Mouse (Mus musculus): Measurements from ENCODE around the gene Strc. TPM values are rescaled to one million over a fixed set of nuclear protein-coding genes. Genes with fewer than 3 reads are reported as not detected.
"Not testable (repeated sequence)": the region's sequence is repeated elsewhere in the genome, so short reads cannot be mapped to it uniquely, and the experiment has no call there.

Gene Strc
- polyA plus RNA-seq (2015; fragmentation: Nextera tagmentation; extraction: Ambion mirVana): not detected in 2 replicates

- ATAC-seq (ENCODE audit: insufficient number of reproducible peaks, insufficient read depth, low FRiP score, low TSS enrichment, low read depth); H3K9ac ChIP-seq; H3K27me3 ChIP-seq; H3K27ac ChIP-seq; H3K4me1 ChIP-seq; H3K36me3 ChIP-seq; H3K4me2 ChIP-seq; H3K9me3 ChIP-seq; H3K4me3 ChIP-seq: not testable (repeated sequence)
- 93% methylated on average over 17 of the region's 17 CpGs for WGBS
Observed at GRCm38 (mm10) chr2:121386961-121387575, at the start of gene Strc. Gene Strc (minus strand): TSS chr2:121387168.

GRCm38 (mm10) chr2:121434854-121435253 is 47.9 kb upstream of the Strc start:
- H3K9ac ChIP-seq: no peak overlapping the region
- H3K4me1 ChIP-seq: no peaks in the 10 kb centered on the region
- WGBS: 98% methylated on average over 1 of the region's 1 CpGs
- no peaks in the 10 kb centered on the region for H3K27me3 ChIP-seq
- H3K36me3 ChIP-seq: peaks cover 98% of the 10 kb centered on the region
- H3K27ac ChIP-seq: no peak overlapping the region
- ATAC-seq (ENCODE audit: insufficient number of reproducible peaks, insufficient read depth, low FRiP score, low TSS enrichment, low read depth): no peak
- no peak overlapping the region for H3K4me2 ChIP-seq
- H3K4me3 ChIP-seq: no peak overlapping the region
- H3K9me3 ChIP-seq: no peaks in the 10 kb centered on the region

- H3K27me3 ChIP-seq: no peaks in the 10 kb centered on the region
- H3K27ac ChIP-seq: no peak overlapping the region
- no peak overlapping the region for H3K9ac ChIP-seq
- H3K4me3 ChIP-seq: no peak overlapping the region
- H3K4me2 ChIP-seq: no peak overlapping the region
- H3K4me1 ChIP-seq: no peaks in the 10 kb centered on the region
- whole genome bisulfite sequencing: 88% methylated on average over 2 of the region's 2 CpGs
- no peak for ATAC-seq (ENCODE audit: insufficient number of reproducible peaks, insufficient read depth, low FRiP score, low TSS enrichment, low read depth)
- H3K36me3 ChIP-seq: peaks cover 96% of the 10 kb centered on the region
- H3K9me3 ChIP-seq: no peaks in the 10 kb centered on the region
Observed at GRCm38 (mm10) chr2:121425890-121426289, 38.9 kb upstream of the Strc start.

- H3K4me2 ChIP-seq: no peak overlapping the region
- H3K36me3 ChIP-seq: peaks cover 87% of the 10 kb centered on the region
- H3K4me1 ChIP-seq: 0 out of 2 replicates have a peak, but pooled peaks cover 3% of the 10 kb centered on the region
- WGBS: 92% methylated on average over 2 of the region's 2 CpGs
- H3K27me3 ChIP-seq: no peaks in the 10 kb centered on the region
- no peak overlapping the region for H3K9ac ChIP-seq
- H3K27ac ChIP-seq: no peak overlapping the region
- no peaks in the 10 kb centered on the region for H3K9me3 ChIP-seq
- H3K4me3 ChIP-seq: no peak overlapping the region
- no peak for ATAC-seq (ENCODE audit: insufficient number of reproducible peaks, insufficient read depth, low FRiP score, low TSS enrichment, low read depth)
Observed at GRCm38 (mm10) chr2:121423166-121423565, 36.2 kb upstream of the Strc start.

GRCm38 (mm10) chr2:121418476-121418875 is 31.5 kb upstream of the Strc start:
- peaks cover 24% of the 10 kb centered on the region for H3K4me1 ChIP-seq
- H3K9ac ChIP-seq: no peak overlapping the region
- ATAC-seq (ENCODE audit: insufficient number of reproducible peaks, insufficient read depth, low FRiP score, low TSS enrichment, low read depth): no peak
- no peaks in the 10 kb centered on the region for H3K9me3 ChIP-seq
- WGBS: 92% methylated on average over 3 of the region's 3 CpGs
- no peaks in the 10 kb centered on the region for H3K27me3 ChIP-seq
- no peak overlapping the region for H3K4me3 ChIP-seq
- no peak overlapping the region for H3K27ac ChIP-seq
- no peak overlapping the region for H3K4me2 ChIP-seq
- H3K36me3 ChIP-seq: peaks cover 54% of the 10 kb centered on the region

GRCm38 (mm10) chr2:121416356-121416755 is 29.4 kb upstream of the Strc start:
- peaks cover 35% of the 10 kb centered on the region for H3K36me3 ChIP-seq
- 92% methylated on average over 6 of the region's 6 CpGs for WGBS
- H3K27me3 ChIP-seq: no peaks in the 10 kb centered on the region
- ATAC-seq (ENCODE audit: insufficient number of reproducible peaks, insufficient read depth, low FRiP score, low TSS enrichment, low read depth): no peak
- no peaks in the 10 kb centered on the region for H3K9me3 ChIP-seq
- H3K27ac ChIP-seq: no peak overlapping the region
- no peak overlapping the region for H3K9ac ChIP-seq
- peak overlapping the region; percentile 73; the same call in 1 of the 2 replicates for H3K4me3 ChIP-seq
- H3K4me2 ChIP-seq: peak overlapping the region; percentile 68
- H3K4me1 ChIP-seq: peaks cover 24% of the 10 kb centered on the region

- Histone ChIP-seq H3K9me3 (no peaks in the 10 kb centered on the region), H3K27ac (no peak overlapping the region), H3K27me3 (no peaks in the 10 kb centered on the region), H3K36me3 (peaks cover 30% of the 10 kb centered on the region), H3K9ac (peak overlapping the region; percentile 62), H3K4me3 (peak overlapping the region; percentile 73), H3K4me2 (peak overlapping the region; percentile 68), H3K4me1 (peaks cover 24% of the 10 kb centered on the region)
- 73% methylated on average over 3 of the region's 3 CpGs for WGBS
- no peak for ATAC-seq (ENCODE audit: insufficient number of reproducible peaks, insufficient read depth, low FRiP score, low TSS enrichment, low read depth)
Observed at GRCm38 (mm10) chr2:121415591-121415990, 28.6 kb upstream of the Strc start.

- Histone ChIP-seq H3K9me3 (no peaks in the 10 kb centered on the region), H3K4me1 (peaks cover 24% of the 10 kb centered on the region), H3K9ac (peak overlapping the region; percentile 62), H3K36me3 (peaks cover 26% of the 10 kb centered on the region), H3K4me3 (peak overlapping the region; percentile 73), H3K4me2 (peak overlapping the region; percentile 68), H3K27me3 (no peaks in the 10 kb centered on the region), H3K27ac (no peak overlapping the region)
- 57% methylated on average over 3 of the region's 3 CpGs for WGBS
- no peak for ATAC-seq (ENCODE audit: insufficient number of reproducible peaks, insufficient read depth, low FRiP score, low TSS enrichment, low read depth)
Observed at GRCm38 (mm10) chr2:121415103-121415502, 28.1 kb upstream of the Strc start.

GRCm38 (mm10) chr2:121414139-121414685 is 27.2 kb upstream of the Strc start:
- Histone ChIP-seq H3K4me3 (peak overlapping the region; percentile 73), H3K4me1 (peaks cover 24% of the 10 kb centered on the region), H3K9ac (peak overlapping the region; percentile 98), H3K9me3 (no peaks in the 10 kb centered on the region), H3K27ac (peak overlapping the region; percentile 95), H3K4me2 (peak overlapping the region; percentile 68), H3K27me3 (no peaks in the 10 kb centered on the region), H3K36me3 (peaks cover 21% of the 10 kb centered on the region)
- under 1% methylated on average over 32 of the region's 32 CpGs for WGBS
- ATAC-seq (ENCODE audit: insufficient number of reproducible peaks, insufficient read depth, low FRiP score, low TSS enrichment, low read depth): peak; percentile 50

- under 1% methylated on average over 65 of the region's 68 CpGs for WGBS
- Histone ChIP-seq H3K36me3 (peaks cover 16% of the 10 kb centered on the region), H3K9me3 (no peaks in the 10 kb centered on the region), H3K9ac (peak within 1 kb of the TSS; percentile 98), H3K27ac (peak within 1 kb of the TSS; percentile 95), H3K27me3 (no peaks in the 10 kb centered on the region), H3K4me2 (peak within 1 kb of the TSS; percentile 68), H3K4me3 (peak within 1 kb of the TSS; percentile 73), H3K4me1 (peaks cover 21% of the 10 kb centered on the region)
- peak; percentile 100 for ATAC-seq (ENCODE audit: insufficient number of reproducible peaks, insufficient read depth, low FRiP score, low TSS enrichment, low read depth)
Observed at GRCm38 (mm10) chr2:121413387-121414042, 26.5 kb upstream of the Strc start, which contains the start of the genes Pdia3 and Catsper2. Gene Pdia3 (plus strand): TSS chr2:121413775. Gene Catsper2 (minus strand): TSS chr2:121413792.

- Histone ChIP-seq H3K9ac (peak overlapping the region; percentile 98), H3K36me3 (peaks cover 10% of the 10 kb centered on the region), H3K27ac (peak overlapping the region; percentile 95), H3K27me3 (no peaks in the 10 kb centered on the region), H3K4me3 (peak overlapping the region; percentile 73), H3K9me3 (no peaks in the 10 kb centered on the region), H3K4me2 (peak overlapping the region; percentile 68), H3K4me1 (peaks cover 21% of the 10 kb centered on the region)
- WGBS: 12% methylated on average over 4 of the region's 4 CpGs
- 0 out of 2 replicates have a peak, but pooled peaks have one; percentile 0 for ATAC-seq (ENCODE audit: insufficient number of reproducible peaks, insufficient read depth, low FRiP score, low TSS enrichment, low read depth)
Observed at GRCm38 (mm10) chr2:121412843-121413386, 25.9 kb upstream of the Strc start.
